Mouse (Mus musculus) midbrain, postnatal 0 days (tissue): Measurements from ENCODE around the gene Sh3rf1. TPM values are rescaled to one million over a fixed set of nuclear protein-coding genes. Genes with fewer than 3 reads are reported as not detected.

Source experiments
- ATAC-seq: fragments of 200-750 bp; cut with Nextera tagmentation; 2 replicates; pipeline ENCODE4 v1.8.0; 2017; ENCODE audit warnings: moderate number of reproducible peaks, mild to moderate bottlenecking, moderate TSS enrichment, moderate library complexity; ENCODE audit not compliant: low FRiP score
- DNase-seq: peaks from one replicate; pipeline ENCODE4 v3.0.0-alpha.2; 2015; ENCODE audit warnings: low spot score
- H3K27ac ChIP-seq: fragments of 300-500 bp; sonication (generic); 2 replicates; pipeline ENCODE4 v1.5.1; 2014; ENCODE audit warnings: low read depth, mild to moderate bottlenecking, low read length, mixed read lengths
- H3K27me3 ChIP-seq: fragments of 300-500 bp; sonication (generic); 2 replicates; pipeline ENCODE4 v1.6.1; 2014; ENCODE audit warnings: low read length, control low read depth, mixed read lengths; ENCODE audit not compliant: insufficient read depth
- H3K36me3 ChIP-seq: fragments of 300-500 bp; sonication (generic); 2 replicates; pipeline ENCODE4 v1.6.1; 2014; ENCODE audit warnings: low read length, control low read depth, mixed read lengths; ENCODE audit not compliant: insufficient read depth
- H3K4me1 ChIP-seq: fragments of 300-500 bp; sonication (generic); 2 replicates; pipeline ENCODE4 v1.6.1; 2014; ENCODE audit warnings: mild to moderate bottlenecking, control low read depth, antibody characterized with exemption, low read length, mixed read lengths; ENCODE audit not compliant: insufficient read depth
- H3K4me2 ChIP-seq: fragments of 300-500 bp; sonication (generic); 2 replicates; pipeline ENCODE4 v1.6.1; 2014; ENCODE audit warnings: low read depth, mild to moderate bottlenecking, low read length, mixed read lengths; ENCODE audit not compliant: poor library complexity, severe bottlenecking
- H3K4me3 ChIP-seq: fragments of 300-500 bp; sonication (generic); 2 replicates; pipeline ENCODE4 v1.5.1; 2014; ENCODE audit warnings: low read depth, mild to moderate bottlenecking, low read length, moderate library complexity
- H3K9ac ChIP-seq: fragments of 300-500 bp; sonication (generic); replicated peaks from 2 replicates; pipeline ENCODE4 v1.6.1; 2014; ENCODE audit warnings: mild to moderate bottlenecking, low read length, moderate library complexity, mixed read lengths; ENCODE audit not compliant: poor library complexity, severe bottlenecking
- H3K9me3 ChIP-seq: fragments of 300-500 bp; sonication (generic); 2 replicates; pipeline ENCODE4 v1.6.1; 2016; ENCODE audit warnings: low read length, control low read depth
- CTCF ChIP-seq: IDR thresholded peaks from 2 replicates; pipeline ENCODE4 v1.5.1; 2016; ENCODE audit warnings: antibody characterized with exemption, mild to moderate bottlenecking
- WGBS: fragments of 180-500 bp; shearing (Covaris S2); extraction: QIAGEN DNeasy Blood & Tissue Kit; methylation state at CpG from one replicate; pipeline ENCODE4 v1.1.7; 2014; 5-methylcytosine and 5-hydroxymethylcytosine counted together
- polyA plus RNA-seq: library from polyadenylated mRNA; unstranded; fragments of >200 nt; fragmentation: Nextera tagmentation; extraction: Ambion mirVana; gene quantifications from 2 replicates; pipeline ENCODE4 v1.2.1, GENCODE M21; 2015
- total RNA-seq: library from RNA; depleted of rRNA; stranded (reverse); fragments of >200 nt; gene quantifications from 2 replicates; pipeline ENCODE4 v1.2.3, GENCODE M21; 2014

The Sh3rf1 gene
- total and polyA plus RNA-seq, 2 experiments from 2014 or later: 23.9 to 37.5 TPM

DNA sequence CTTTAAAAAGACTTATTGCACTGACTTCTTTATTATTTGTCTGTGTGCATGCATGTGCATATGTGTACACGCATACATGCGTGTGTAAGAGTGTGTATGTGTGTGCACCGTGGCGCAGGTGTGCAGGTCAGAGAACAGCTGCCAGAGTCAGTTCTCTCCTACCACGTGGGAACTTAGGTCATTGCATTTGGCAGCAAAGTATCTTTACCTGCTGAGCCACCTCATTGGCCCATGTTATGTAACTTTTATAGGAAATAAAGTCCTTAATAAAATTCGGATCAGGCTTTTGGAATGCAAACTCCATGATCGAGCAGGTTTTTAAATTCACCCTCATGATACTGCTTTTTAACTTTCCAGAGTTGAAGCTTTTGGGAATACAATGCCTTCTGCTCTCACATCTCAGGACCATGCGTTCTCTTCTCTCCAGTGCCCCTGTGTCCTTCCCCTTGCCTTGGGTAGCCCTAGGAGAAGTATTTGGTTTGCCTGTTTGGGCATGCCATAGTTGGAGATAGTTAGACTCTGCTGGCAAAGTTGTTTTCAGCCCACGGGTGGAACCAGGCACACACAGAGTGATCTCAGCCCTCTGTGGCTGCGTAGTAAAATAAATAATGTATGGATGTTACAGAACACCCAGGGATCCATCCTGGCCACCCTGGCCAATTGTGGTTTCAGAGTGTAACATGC, 44.7 kb downstream of the Sh3rf1 start:
- Histone ChIP-seq H3K4me3 (no peak overlapping the region), H3K9me3 (no peaks in the 10 kb centered on the region), H3K27ac (no peak overlapping the region), H3K27me3 (no peaks in the 10 kb centered on the region), H3K4me1 (no peaks in the 10 kb centered on the region), H3K9ac (no peak overlapping the region), H3K36me3 (no peaks in the 10 kb centered on the region), H3K4me2 (no peak overlapping the region)
- no peak for TF ChIP-seq CTCF
- no peak for DNase-seq
- WGBS: 87% methylated on average over 10 of the region's 10 CpGs
- ATAC-seq: no peak

DNA sequence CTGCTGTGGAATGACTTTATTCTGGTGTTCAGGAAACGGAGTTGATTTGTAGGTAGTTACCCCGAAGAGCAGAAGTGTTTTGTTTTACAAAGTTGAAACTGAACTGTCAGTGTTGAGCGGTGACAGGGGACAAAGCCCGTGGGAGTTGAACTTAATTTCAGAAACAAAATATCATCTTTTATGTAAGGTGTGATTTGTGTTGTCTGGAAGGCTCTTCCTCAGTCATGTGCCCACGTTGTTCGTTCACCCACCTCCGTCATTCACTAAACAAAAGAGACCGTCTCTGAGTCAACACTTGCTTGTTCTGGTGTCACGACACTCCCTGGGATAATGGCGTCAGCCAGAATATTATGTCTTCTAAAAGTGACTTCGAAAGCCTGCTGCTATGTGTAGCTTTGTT, 46.3 kb downstream of the Sh3rf1 start:
- H3K9me3 ChIP-seq: no peaks in the 10 kb centered on the region
- ATAC-seq: no peak
- no peak overlapping the region for H3K4me3 ChIP-seq
- H3K4me1 ChIP-seq: no peaks in the 10 kb centered on the region
- H3K9ac ChIP-seq: no peak overlapping the region
- H3K27ac ChIP-seq: no peak overlapping the region
- no peak for DNase-seq
- 65% methylated on average over 11 of the region's 11 CpGs for WGBS
- no peak for TF ChIP-seq CTCF
- no peak overlapping the region for H3K4me2 ChIP-seq
- no peaks in the 10 kb centered on the region for H3K27me3 ChIP-seq
- H3K36me3 ChIP-seq: no peaks in the 10 kb centered on the region

DNA sequence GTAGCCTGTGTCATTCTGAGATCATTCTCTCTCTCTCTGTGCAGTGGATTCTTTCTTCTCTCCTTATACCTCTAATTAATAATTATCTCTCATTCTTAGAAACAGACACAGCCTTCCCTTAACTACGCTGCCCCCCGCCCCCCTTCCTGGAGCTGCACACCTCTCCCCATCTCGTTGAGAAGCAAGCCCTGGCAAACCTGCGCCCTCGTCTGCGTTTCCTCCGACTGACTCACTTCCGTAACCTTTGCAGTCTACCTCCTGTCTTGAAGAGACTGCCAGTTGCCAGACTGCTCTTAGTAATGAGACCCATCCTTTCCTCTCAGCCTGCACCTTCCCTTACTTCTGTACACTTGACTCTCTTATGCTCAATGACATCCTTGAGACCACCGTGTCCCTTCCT, 46.9 kb downstream of the Sh3rf1 start:
- no peak for ATAC-seq
- Histone ChIP-seq H3K27ac (no peak overlapping the region), H3K4me1 (no peaks in the 10 kb centered on the region), H3K27me3 (no peaks in the 10 kb centered on the region), H3K36me3 (no peaks in the 10 kb centered on the region), H3K4me2 (no peak overlapping the region), H3K9ac (no peak overlapping the region), H3K9me3 (no peaks in the 10 kb centered on the region), H3K4me3 (no peak overlapping the region)
- TF ChIP-seq CTCF: no peak
- DNase-seq: no peak
- WGBS: 83% methylated on average over 9 of the region's 9 CpGs

DNA sequence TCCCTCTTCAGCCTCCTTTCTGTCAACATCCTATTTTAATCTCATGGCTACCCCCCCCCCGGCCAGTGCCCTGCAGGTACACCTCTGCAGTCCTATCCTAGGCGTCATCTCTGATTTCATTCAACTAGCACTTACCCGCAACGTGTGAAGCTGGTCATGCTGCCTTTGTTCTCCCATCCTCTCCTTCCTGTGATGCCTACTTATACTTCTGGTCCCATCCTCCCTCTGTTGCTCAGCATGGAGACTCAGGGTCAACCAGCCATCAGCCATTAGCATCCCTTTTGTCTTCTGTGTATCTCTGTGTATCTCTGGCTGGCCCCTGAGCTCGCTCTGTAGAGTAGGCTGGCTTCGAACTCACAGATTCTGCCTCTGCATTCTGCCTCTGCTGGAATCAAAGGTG, 47.3 kb downstream of the Sh3rf1 start:
- H3K9ac ChIP-seq: no peak overlapping the region
- TF ChIP-seq CTCF: no peak
- ATAC-seq: no peak
- H3K27me3 ChIP-seq: no peaks in the 10 kb centered on the region
- no peak overlapping the region for H3K27ac ChIP-seq
- no peak overlapping the region for H3K4me2 ChIP-seq
- DNase-seq: no peak
- 87% methylated on average over 2 of the region's 6 CpGs for WGBS
- no peak overlapping the region for H3K4me3 ChIP-seq
- no peaks in the 10 kb centered on the region for H3K9me3 ChIP-seq
- no peaks in the 10 kb centered on the region for H3K36me3 ChIP-seq
- no peaks in the 10 kb centered on the region for H3K4me1 ChIP-seq

DNA sequence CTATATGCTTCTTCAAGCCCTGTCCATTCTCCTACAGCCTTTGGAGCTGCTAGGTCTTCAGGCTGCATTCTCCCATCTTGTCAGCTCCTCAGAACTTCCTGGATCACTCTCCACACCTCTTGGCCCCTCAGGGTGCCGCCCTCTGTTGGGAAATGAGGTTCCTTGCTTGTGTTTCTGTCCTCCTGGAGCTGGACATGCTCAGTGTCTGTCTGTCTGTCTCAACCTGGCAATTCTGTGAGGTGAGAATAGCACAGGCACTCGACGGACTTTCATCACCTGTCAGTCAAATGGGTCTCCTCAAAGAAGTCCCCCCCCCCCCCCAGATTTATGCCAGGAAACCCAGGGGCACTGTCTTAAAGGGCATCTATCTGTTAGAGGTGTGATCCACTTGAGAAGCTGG, 49.2 kb downstream of the Sh3rf1 start:
- DNase-seq: no peak
- 80% methylated on average over 3 of the region's 3 CpGs for WGBS
- H3K4me1 ChIP-seq: no peaks in the 10 kb centered on the region; the same call in 1 of the 2 replicates

DNA sequence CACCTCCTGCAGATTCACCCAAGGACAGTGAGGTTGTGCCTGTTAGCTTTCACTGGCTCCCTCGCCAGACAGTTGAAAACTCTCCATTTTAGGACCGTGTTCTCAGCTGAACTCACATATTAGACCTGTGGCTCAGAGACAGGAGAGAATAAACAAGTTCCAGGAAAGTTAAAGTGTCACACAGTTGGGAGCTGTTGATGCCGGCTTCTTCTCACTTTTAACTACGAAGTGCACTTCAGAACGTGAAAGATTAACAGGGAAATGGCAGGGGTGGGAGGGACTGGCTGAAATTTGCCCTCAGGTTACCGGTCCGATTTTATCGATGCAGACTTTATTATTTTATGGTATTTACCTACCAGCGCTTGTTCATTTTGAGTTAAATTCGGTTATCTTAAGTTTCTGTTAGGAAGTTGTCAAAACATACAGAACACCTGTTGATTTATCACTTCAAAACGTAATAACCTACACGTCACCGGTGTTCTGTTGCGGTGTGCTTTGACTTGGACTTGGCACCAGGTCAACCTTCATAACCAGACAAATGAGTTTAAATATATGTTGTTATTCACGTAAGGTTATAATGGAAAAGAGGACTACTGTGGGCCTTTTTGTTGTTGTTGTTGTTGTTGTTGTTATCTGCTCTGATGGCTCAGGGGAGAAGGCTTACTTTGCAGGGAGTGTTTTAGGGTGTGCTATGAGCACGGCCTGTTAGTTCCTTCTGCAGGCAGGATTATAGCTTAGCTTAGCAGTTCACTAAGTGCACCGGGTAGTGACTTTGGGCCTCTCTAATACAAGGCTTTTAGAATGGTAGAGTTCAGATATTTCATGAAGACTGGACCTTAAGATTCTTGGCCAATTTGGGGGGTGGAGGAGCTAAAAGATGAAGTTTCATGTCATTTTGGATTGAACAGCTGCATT, 49.9 kb downstream of the Sh3rf1 start:
- Histone ChIP-seq H3K4me1 (no peaks in the 10 kb centered on the region; the same call in 1 of the 2 replicates), H3K36me3 (no peaks in the 10 kb centered on the region), H3K9me3 (no peaks in the 10 kb centered on the region), H3K27me3 (no peaks in the 10 kb centered on the region), H3K9ac (no peak overlapping the region), H3K27ac (no peak overlapping the region), H3K4me3 (no peak overlapping the region), H3K4me2 (no peak overlapping the region)
- WGBS: 86% methylated on average over 17 of the region's 17 CpGs
- TF ChIP-seq CTCF: no peak
- ATAC-seq (no peak), DNase-seq (no peak)

More for the DNA sequence above, 49.2 kb downstream of the Sh3rf1 start:
- no peaks in the 10 kb centered on the region for H3K36me3 ChIP-seq
- H3K9ac ChIP-seq: no peak overlapping the region
- no peaks in the 10 kb centered on the region for H3K9me3 ChIP-seq
- no peaks in the 10 kb centered on the region for H3K27me3 ChIP-seq
- H3K4me2 ChIP-seq: no peak overlapping the region
- ATAC-seq: no peak
- H3K4me3 ChIP-seq: no peak overlapping the region
- no peak overlapping the region for H3K27ac ChIP-seq
- no peak for TF ChIP-seq CTCF
